Mouse (Mus musculus) heart, embryonic 11.5 days (tissue): Measurements from ENCODE around the gene Ucp3. TPM values are rescaled to one million over a fixed set of nuclear protein-coding genes. Genes with fewer than 3 reads are reported as not detected.

Source experiments
- ATAC-seq: fragments of 200-750 bp; cut with Nextera tagmentation; replicated peaks from 2 replicates; pipeline ENCODE4 v1.8.0; 2017; ENCODE audit warnings: moderate library complexity; ENCODE audit not compliant: insufficient number of reproducible peaks, low FRiP score, low TSS enrichment
- H3K27ac ChIP-seq: fragments of 300-500 bp; sonication (generic); 2 replicates; pipeline ENCODE4 v1.5.1; 2014; ENCODE audit warnings: mild to moderate bottlenecking, low read depth, low read length
- H3K27me3 ChIP-seq: fragments of 300-500 bp; sonication (generic); 2 replicates; pipeline ENCODE4 v1.6.1; 2014; ENCODE audit warnings: mild to moderate bottlenecking, low read length, mixed read lengths; ENCODE audit not compliant: control insufficient read depth, insufficient read depth
- H3K36me3 ChIP-seq: fragments of 300-500 bp; sonication (generic); 2 replicates; pipeline ENCODE4 v1.6.1; 2014; ENCODE audit warnings: mild to moderate bottlenecking, low read length, moderate library complexity, mixed read lengths; ENCODE audit not compliant: control insufficient read depth, insufficient read depth
- H3K4me1 ChIP-seq: fragments of 300-500 bp; sonication (generic); 2 replicates; pipeline ENCODE4 v1.6.1; 2014; ENCODE audit warnings: low read length; ENCODE audit not compliant: control insufficient read depth, insufficient read depth
- H3K4me2 ChIP-seq: fragments of 300-500 bp; sonication (generic); 2 replicates; pipeline ENCODE4 v1.6.1; 2014; ENCODE audit warnings: mild to moderate bottlenecking, moderate library complexity
- H3K4me3 ChIP-seq: fragments of 300-500 bp; sonication (generic); 2 replicates; pipeline ENCODE4 v1.5.1; 2014; ENCODE audit warnings: low read depth, low read length
- H3K9ac ChIP-seq: fragments of 300-500 bp; sonication (generic); 2 replicates; pipeline ENCODE4 v1.6.1; 2014; ENCODE audit warnings: mild to moderate bottlenecking, low read depth, low read length, moderate library complexity
- H3K9me3 ChIP-seq: fragments of 300-500 bp; sonication (generic); replicated peaks from 2 replicates; pipeline ENCODE4 v1.6.1; 2016; ENCODE audit warnings: low read length; ENCODE audit not compliant: control insufficient read depth
- WGBS: fragments of 180-500 bp; shearing (Covaris S2); extraction: QIAGEN DNeasy Blood & Tissue Kit; methylation state at CpG from one replicate; pipeline ENCODE4 v1.1.7; 2014; ENCODE audit not compliant: insufficient replicate concordance; 5-methylcytosine and 5-hydroxymethylcytosine counted together
- polyA plus RNA-seq: library from polyadenylated mRNA; unstranded; fragments of >200 nt; fragmentation: Nextera tagmentation; extraction: Ambion mirVana; gene quantifications from 2 replicates; pipeline ENCODE4 v1.2.1, GENCODE M21; 2014

Gene Ucp3
- polyA plus RNA-seq, 1 experiment from 2014 or later, result not detected

- Histone ChIP-seq H3K9me3 (no peaks in the 10 kb centered on the region), H3K27ac (no peak overlapping the region), H3K4me2 (no peak overlapping the region), H3K36me3 (no peaks in the 10 kb centered on the region), H3K4me1 (peaks cover 9% of the 10 kb centered on the region; the same call in 1 of the 2 replicates), H3K9ac (no peak overlapping the region), H3K27me3 (no peaks in the 10 kb centered on the region), H3K4me3 (no peak overlapping the region)
- 56% methylated on average over 2 of the region's 2 CpGs for WGBS
- ATAC-seq, result no peak
Measured at GRCm38 (mm10) chr7:100533503-100533902, 60.7 kb downstream of the Ucp3 start.

DNA sequence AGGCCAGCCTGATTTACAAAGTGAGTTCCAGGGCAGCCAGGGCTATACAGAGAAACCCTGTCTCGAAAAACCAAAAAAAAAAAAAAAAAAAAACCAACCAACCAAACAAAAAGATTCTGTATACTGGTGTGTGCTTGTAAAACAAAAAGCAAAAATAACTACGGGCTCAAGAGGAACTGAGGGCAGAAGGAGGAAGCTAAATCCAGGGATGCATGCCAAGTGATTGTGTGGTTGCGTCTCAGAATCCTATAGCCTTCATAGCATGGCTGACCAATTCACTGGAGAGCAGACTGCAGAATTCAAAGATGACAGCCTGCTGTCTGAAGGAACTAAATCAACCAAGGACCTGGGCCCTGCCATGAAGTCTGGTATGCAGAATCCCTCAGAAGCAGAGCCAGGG is 61.4 kb downstream of the Ucp3 start:
- H3K36me3 ChIP-seq, result peaks cover 4% of the 10 kb centered on the region; the same call in 1 of the 2 replicates
- no peaks in the 10 kb centered on the region for H3K9me3 ChIP-seq
- H3K4me3 ChIP-seq, result no peak overlapping the region
- WGBS, result 86% methylated on average over 3 of the region's 3 CpGs
- H3K27ac ChIP-seq, result no peak overlapping the region
- H3K27me3 ChIP-seq, result no peaks in the 10 kb centered on the region
- no peak overlapping the region for H3K4me2 ChIP-seq
- no peak overlapping the region for H3K9ac ChIP-seq
- ATAC-seq, result no peak
- peaks cover 9% of the 10 kb centered on the region; the same call in 1 of the 2 replicates for H3K4me1 ChIP-seq

DNA sequence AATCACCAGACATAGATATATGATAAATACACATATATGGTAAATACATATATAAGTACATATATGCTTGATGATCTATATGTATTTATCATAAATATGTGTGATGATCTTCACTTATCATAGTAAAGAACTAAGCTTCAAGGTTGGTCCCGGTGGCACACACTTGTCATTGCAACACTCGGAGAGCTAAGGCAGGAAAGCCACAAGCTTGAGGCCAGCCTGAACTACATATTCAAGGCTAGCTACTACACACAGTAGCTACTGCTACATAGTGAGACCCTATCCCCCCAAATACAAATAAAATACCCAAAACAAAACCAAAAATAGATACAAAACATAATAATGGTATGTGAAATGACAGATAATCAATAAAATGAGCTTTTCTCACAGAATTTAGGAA is 63.0 kb downstream of the Ucp3 start:
- Histone ChIP-seq H3K4me1 (peaks cover 9% of the 10 kb centered on the region; the same call in 1 of the 2 replicates), H3K27me3 (no peaks in the 10 kb centered on the region), H3K4me2 (peak overlapping the region; percentile 81), H3K9ac (no peak overlapping the region), H3K36me3 (peaks cover 12% of the 10 kb centered on the region), H3K9me3 (no peaks in the 10 kb centered on the region), H3K27ac (no peak overlapping the region), H3K4me3 (no peak overlapping the region; the same call in 1 of the 2 replicates)
- WGBS, result 74% methylated on average over 2 of the region's 2 CpGs
- no peak for ATAC-seq

Other genes with a start within 250 kb of the Ucp3 start
- 2.2 and 2.6 TPM in 2 replicates for gene Pgm2l1, start 245.6 kb upstream of the Ucp3 start, polyA plus RNA-seq
- 16.2 and 17.5 TPM in 2 replicates for gene P4ha3, start 187.5 kb upstream of the Ucp3 start, polyA plus RNA-seq
- 20.4 and 22.7 TPM in 2 replicates for gene C2cd3, start 100.8 kb upstream of the Ucp3 start, polyA plus RNA-seq
- gene Ppme1, start 100.7 kb upstream of the Ucp3 start, polyA plus RNA-seq, result 56.4 and 62.2 TPM in 2 replicates
- 216 and 245 TPM in 2 replicates for gene Ucp2, start 20.3 kb downstream of the Ucp3 start, polyA plus RNA-seq
- 0.19 and 0.21 TPM in 2 replicates for gene Dnajb13, start 42.0 kb downstream of the Ucp3 start, polyA plus RNA-seq
- 24.4 and 27.0 TPM in 2 replicates for gene Coa4, start 64.1 kb downstream of the Ucp3 start, polyA plus RNA-seq
- 115 and 128 TPM in 2 replicates for gene Rab6a, start 134.4 kb downstream of the Ucp3 start, polyA plus RNA-seq
- gene Mrpl48, start 135.3 kb downstream of the Ucp3 start, polyA plus RNA-seq, result 76.9 and 77.3 TPM in 2 replicates
- gene Plekhb1, start 189.4 kb downstream of the Ucp3 start, polyA plus RNA-seq, result 0.89 and 1.6 TPM in 2 replicates
- gene Fam168a, start 233.6 kb downstream of the Ucp3 start, polyA plus RNA-seq, result 28.1 and 34.9 TPM in 2 replicates